Mouse (Mus musculus) forebrain, embryonic 13.5 days (tissue): ENCODE results near the gene Aqr. TPM values are rescaled to one million over a fixed set of nuclear protein-coding genes. Genes with fewer than 3 reads are reported as not detected.

Experiments
- ATAC-seq: fragments of 200-750 bp; cut with Nextera tagmentation; 2 replicates; pipeline ENCODE4 v1.8.0; 2017
- H3K27ac ChIP-seq: fragments of 300-500 bp; sonication (generic); 2 replicates; pipeline ENCODE4 v1.5.1; 2015; ENCODE audit warnings: inconsistent platforms, mild to moderate bottlenecking, moderate library complexity
- H3K27me3 ChIP-seq: fragments of 300-500 bp; sonication (generic); 2 replicates; pipeline ENCODE4 v1.6.1; 2015; ENCODE audit warnings: mild to moderate bottlenecking, inconsistent platforms
- H3K36me3 ChIP-seq: fragments of 300-500 bp; sonication (generic); 2 replicates; pipeline ENCODE4 v1.6.1; 2015; ENCODE audit warnings: mild to moderate bottlenecking, inconsistent platforms; ENCODE audit not compliant: poor library complexity, severe bottlenecking
- H3K4me1 ChIP-seq: fragments of 300-500 bp; sonication (generic); 2 replicates; pipeline ENCODE4 v1.6.1; 2015; ENCODE audit warnings: inconsistent platforms
- H3K4me2 ChIP-seq: fragments of 300-500 bp; sonication (generic); 2 replicates; pipeline ENCODE4 v1.6.1; 2015; ENCODE audit warnings: inconsistent platforms, mild to moderate bottlenecking, moderate library complexity
- H3K4me3 ChIP-seq: fragments of 300-500 bp; sonication (generic); 2 replicates; pipeline ENCODE4 v1.5.1; 2015; ENCODE audit warnings: mild to moderate bottlenecking, inconsistent platforms
- H3K9ac ChIP-seq: fragments of 300-500 bp; sonication (generic); 2 replicates; pipeline ENCODE4 v1.6.1; 2015; ENCODE audit warnings: mild to moderate bottlenecking, inconsistent platforms
- H3K9me3 ChIP-seq: fragments of 300-500 bp; sonication (generic); replicated peaks from 2 replicates; pipeline ENCODE4 v1.6.1; 2016; ENCODE audit warnings: inconsistent platforms
- WGBS: fragments of 180-500 bp; shearing (Covaris S2); methylation state at CpG from one replicate; pipeline ENCODE4 v1.1.7; 2015; 5-methylcytosine and 5-hydroxymethylcytosine counted together
- polyA plus RNA-seq: library from polyadenylated mRNA; unstranded; fragments of >200 nt; fragmentation: Nextera tagmentation; extraction: Ambion mirVana; gene quantifications from 2 replicates; pipeline ENCODE4 v1.2.1, GENCODE M21; 2015

Gene Aqr
- polyA plus RNA-seq, 1 experiment from 2014 or later, result 52.1 TPM

DNA sequence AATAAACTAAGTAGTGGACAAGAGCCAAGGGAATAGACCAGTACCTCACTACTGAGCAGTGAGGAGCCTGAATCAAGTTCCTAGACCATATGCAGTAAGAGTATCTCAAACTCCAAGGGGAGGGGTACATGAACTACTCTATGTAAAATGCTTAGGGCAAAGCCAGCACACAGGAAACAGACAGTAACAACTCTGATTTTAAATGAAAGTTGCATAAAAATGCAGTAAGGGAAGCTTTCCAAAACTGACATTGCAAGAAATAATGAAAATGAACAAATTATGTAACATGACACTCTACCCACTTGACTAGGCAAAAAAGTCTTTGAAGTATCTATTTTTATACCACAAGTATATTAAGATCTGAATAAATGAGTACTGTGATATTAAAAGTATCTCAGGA is 19.0 kb downstream of the Aqr start:
- Histone ChIP-seq H3K27me3 (no peaks in the 10 kb centered on the region), H3K9ac (no peak overlapping the region), H3K4me3 (no peak overlapping the region), H3K4me1 (no peaks in the 10 kb centered on the region), H3K9me3 (no peaks in the 10 kb centered on the region), H3K27ac (no peak overlapping the region), H3K36me3 (peaks cover 56% of the 10 kb centered on the region), H3K4me2 (no peak overlapping the region)
- no peak for ATAC-seq

DNA sequence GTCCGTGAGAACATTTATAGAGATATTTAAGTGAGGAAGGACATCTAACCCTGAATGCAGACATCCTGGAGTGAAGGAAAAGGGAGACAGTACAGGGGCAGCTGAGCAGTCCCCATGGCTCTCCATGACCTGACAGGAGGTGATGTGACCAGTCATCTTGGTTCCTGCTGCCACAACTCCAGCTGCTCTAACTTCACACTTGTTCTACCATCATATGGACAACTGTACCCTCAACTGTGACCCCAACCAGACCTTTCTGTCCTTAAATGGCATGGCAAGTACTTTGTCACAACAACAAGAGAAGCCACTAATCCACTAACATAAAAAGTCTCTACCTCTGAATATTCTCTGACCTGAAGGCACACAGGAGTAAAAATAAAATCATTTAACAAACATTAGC is 24.8 kb downstream of the Aqr start:
- no peaks in the 10 kb centered on the region for H3K4me1 ChIP-seq
- H3K27me3 ChIP-seq, result no peaks in the 10 kb centered on the region
- H3K9ac ChIP-seq, result no peak overlapping the region
- no peak overlapping the region for H3K27ac ChIP-seq
- H3K9me3 ChIP-seq, result no peaks in the 10 kb centered on the region
- no peak for ATAC-seq
- WGBS, result 96% methylated on average over 1 of the region's 1 CpGs
- H3K4me2 ChIP-seq, result no peak overlapping the region
- H3K4me3 ChIP-seq, result no peak overlapping the region
- H3K36me3 ChIP-seq, result peaks cover 69% of the 10 kb centered on the region

DNA sequence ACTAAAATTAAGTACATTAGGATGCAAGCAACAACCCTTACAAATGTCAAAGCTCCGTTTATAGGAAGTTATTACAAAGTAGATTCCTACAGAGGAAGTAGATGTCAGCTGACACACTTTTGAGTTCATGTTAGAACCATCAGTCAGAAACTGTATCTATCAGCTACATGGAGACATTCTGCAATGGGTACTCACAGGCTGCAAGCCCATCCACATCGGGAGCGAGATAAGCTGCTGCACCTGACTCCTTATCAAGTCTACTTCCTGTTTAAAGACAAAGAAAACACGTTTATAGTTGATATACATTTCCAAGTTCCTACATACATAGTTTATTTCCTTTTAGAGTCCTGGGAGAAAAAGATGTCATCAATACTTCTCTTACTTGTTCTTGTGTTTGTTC is 29.5 kb downstream of the Aqr start:
- Histone ChIP-seq H3K36me3 (peaks cover 76% of the 10 kb centered on the region), H3K27ac (no peak overlapping the region), H3K4me1 (no peaks in the 10 kb centered on the region), H3K4me3 (no peak overlapping the region), H3K27me3 (no peaks in the 10 kb centered on the region), H3K4me2 (no peak overlapping the region), H3K9ac (no peak overlapping the region), H3K9me3 (no peaks in the 10 kb centered on the region)
- no peak for ATAC-seq
- WGBS, result 88% methylated on average over 4 of the region's 4 CpGs

DNA sequence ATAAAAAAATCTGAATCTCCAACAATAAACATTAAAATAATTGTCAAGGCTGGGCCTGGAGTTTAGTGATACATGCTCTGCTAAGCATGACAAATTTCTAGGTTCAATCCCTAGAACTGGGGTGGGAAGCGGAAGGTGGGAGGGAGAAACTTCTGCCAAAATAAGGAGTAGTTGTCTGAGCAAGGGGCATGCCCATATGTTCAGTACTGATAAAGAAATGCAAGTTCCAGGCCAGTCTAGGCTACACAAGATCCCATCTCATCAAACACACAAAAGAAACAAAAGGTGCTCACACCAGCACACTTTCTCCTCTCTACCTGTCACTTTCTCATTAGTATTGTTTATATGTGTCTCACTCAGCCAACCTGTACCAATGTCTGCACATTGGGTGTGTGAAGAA is 30.2 kb downstream of the Aqr start:
- ATAC-seq, result no peak
- H3K27me3 ChIP-seq, result no peaks in the 10 kb centered on the region
- 100% methylated on average over 1 of the region's 1 CpGs for WGBS
- H3K9ac ChIP-seq, result no peak overlapping the region
- peaks cover 71% of the 10 kb centered on the region for H3K36me3 ChIP-seq
- no peak overlapping the region for H3K4me2 ChIP-seq
- H3K4me3 ChIP-seq, result no peak overlapping the region
- H3K9me3 ChIP-seq, result no peaks in the 10 kb centered on the region
- H3K27ac ChIP-seq, result no peak overlapping the region
- no peaks in the 10 kb centered on the region for H3K4me1 ChIP-seq

DNA sequence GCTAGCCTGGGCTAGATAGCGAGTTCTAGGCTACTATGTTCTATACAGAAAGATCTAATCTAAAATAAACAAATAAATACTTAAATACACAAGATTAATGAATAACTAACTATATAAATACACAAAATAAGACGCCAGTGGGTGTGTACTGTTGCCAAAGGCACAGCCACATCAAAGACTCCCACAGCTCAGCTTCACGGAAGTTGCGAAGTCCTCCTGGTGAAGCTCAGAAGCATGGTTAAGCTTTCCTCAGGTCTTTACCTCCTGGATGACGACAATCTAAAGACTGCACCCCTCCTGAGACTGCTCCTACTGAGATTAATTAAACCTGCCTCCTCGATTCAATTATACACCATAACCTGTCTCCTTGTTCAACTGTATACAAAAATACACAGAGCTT is 33.6 kb downstream of the Aqr start:
- Histone ChIP-seq H3K4me3 (no peak overlapping the region), H3K27ac (no peak overlapping the region), H3K4me1 (no peaks in the 10 kb centered on the region), H3K4me2 (no peak overlapping the region), H3K36me3 (peaks cover 80% of the 10 kb centered on the region), H3K9me3 (no peaks in the 10 kb centered on the region), H3K27me3 (no peaks in the 10 kb centered on the region), H3K9ac (no peak overlapping the region)
- no peak for ATAC-seq
- WGBS, result 92% methylated on average over 6 of the region's 6 CpGs

DNA sequence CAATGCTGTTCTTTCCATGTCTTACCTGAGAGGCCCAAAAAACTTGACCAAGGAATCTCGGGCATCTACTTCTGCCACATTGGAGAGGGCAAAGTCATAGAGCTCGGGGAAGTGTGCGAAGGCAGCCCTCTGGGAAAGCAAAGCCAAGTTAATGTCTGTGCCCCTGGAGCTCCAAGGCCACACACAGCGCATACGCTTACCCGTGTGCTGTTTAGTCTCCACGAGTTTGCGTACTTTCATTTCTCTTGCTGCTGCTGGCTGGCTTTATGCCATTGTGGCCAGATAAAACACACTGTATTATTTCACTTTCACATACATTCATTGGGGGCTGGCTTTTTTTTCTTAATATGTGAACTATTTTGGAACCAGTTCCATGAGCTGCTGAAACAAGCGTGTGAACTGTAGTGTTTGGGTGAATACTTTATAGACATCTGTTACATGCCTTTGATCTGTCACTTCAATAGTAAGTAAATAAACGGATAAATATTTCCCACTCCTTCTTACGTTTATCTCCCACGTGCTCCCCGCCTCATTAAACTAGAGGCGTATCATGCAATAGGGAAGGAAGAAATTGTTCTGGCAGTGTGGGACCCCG is 39.9 kb downstream of the Aqr start:
- H3K9me3 ChIP-seq, result no peaks in the 10 kb centered on the region
- H3K4me1 ChIP-seq, result no peaks in the 10 kb centered on the region
- no peak overlapping the region for H3K4me2 ChIP-seq
- H3K27me3 ChIP-seq, result no peaks in the 10 kb centered on the region
- no peak overlapping the region for H3K27ac ChIP-seq
- H3K4me3 ChIP-seq, result no peak overlapping the region
- 91% methylated on average over 15 of the region's 15 CpGs for WGBS
- H3K9ac ChIP-seq, result no peak overlapping the region
- no peak for ATAC-seq
- H3K36me3 ChIP-seq, result peaks cover 75% of the 10 kb centered on the region

DNA sequence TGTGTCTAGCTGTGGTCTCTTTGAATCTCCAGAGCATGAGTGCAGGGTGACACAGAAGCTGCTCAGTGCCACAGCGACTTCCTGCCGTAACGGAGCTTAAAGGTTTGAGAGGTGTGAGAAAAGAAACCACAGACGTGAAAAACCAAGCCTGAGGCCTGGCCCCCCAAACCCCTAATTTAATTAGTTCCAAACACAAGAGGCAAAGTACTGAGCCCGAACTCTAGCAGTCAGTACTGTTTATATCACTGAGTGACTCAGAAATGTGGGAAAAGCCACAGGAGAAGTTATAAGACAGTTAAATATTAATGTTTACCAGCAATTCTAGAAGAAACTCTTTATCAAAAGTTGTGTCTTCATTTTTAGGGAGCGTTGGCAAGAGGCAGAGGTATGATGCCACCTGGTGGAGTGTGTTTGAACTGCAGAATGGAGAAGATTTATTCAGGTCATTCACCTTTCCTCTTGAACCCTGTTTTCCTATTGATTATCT is 41.5 kb downstream of the Aqr start:
- WGBS, result 75% methylated on average over 6 of the region's 6 CpGs
- ATAC-seq, result no peak
- Histone ChIP-seq H3K27ac (no peak overlapping the region), H3K4me3 (no peak overlapping the region), H3K9ac (no peak overlapping the region), H3K4me2 (no peak overlapping the region), H3K36me3 (peaks cover 80% of the 10 kb centered on the region), H3K9me3 (no peaks in the 10 kb centered on the region), H3K4me1 (no peaks in the 10 kb centered on the region), H3K27me3 (no peaks in the 10 kb centered on the region)

DNA sequence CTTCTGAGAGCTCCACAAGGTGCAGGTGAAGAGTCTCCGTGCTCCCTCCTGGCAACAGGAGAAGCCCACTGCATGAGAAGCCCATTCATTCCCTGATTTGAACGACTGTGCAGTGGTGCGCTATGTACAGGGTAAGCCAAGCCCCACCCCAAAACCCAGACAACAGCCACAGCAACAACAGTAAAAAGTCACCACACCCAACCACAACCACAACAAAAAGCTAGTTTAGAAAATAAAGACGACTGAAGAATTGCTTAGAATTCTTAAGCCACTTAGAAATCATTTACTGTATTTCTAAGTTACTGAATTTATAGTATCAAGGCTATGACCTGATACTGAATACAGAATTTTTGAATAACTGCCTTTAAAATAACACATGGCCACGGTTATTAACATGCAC is 41.9 kb downstream of the Aqr start:
- no peak for ATAC-seq
- Histone ChIP-seq H3K9ac (no peak overlapping the region), H3K27me3 (no peaks in the 10 kb centered on the region), H3K36me3 (peaks cover 80% of the 10 kb centered on the region), H3K4me2 (no peak overlapping the region), H3K4me3 (no peak overlapping the region), H3K4me1 (no peaks in the 10 kb centered on the region), H3K27ac (no peak overlapping the region), H3K9me3 (no peaks in the 10 kb centered on the region)
- 93% methylated on average over 5 of the region's 5 CpGs for WGBS

DNA sequence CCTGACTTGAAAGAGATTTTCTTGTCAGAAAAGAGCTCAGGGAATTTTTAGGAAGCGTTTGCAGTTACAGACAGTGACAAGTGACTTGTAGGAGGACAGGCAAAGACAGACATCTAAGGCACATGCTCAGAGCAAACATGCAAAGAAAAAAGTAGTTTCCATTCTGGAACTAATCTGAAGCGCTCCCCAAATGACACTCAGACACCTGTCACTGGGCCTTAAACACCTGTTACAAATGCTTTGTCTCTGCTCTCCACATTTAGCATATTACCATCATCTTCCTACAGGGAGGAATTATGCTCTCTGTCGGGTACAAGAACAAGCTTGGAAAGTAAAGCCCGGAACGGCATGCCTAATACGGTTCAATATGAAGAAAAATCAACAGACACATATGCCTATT is 43.0 kb downstream of the Aqr start:
- no peaks in the 10 kb centered on the region for H3K4me1 ChIP-seq
- H3K4me2 ChIP-seq, result no peak overlapping the region
- H3K9ac ChIP-seq, result no peak overlapping the region
- ATAC-seq, result no peak
- no peak overlapping the region for H3K4me3 ChIP-seq
- WGBS, result 79% methylated on average over 6 of the region's 6 CpGs
- peaks cover 82% of the 10 kb centered on the region for H3K36me3 ChIP-seq
- no peaks in the 10 kb centered on the region for H3K9me3 ChIP-seq
- no peaks in the 10 kb centered on the region for H3K27me3 ChIP-seq
- peak overlapping the region; percentile 25; the same call in 1 of the 2 replicates for H3K27ac ChIP-seq

DNA sequence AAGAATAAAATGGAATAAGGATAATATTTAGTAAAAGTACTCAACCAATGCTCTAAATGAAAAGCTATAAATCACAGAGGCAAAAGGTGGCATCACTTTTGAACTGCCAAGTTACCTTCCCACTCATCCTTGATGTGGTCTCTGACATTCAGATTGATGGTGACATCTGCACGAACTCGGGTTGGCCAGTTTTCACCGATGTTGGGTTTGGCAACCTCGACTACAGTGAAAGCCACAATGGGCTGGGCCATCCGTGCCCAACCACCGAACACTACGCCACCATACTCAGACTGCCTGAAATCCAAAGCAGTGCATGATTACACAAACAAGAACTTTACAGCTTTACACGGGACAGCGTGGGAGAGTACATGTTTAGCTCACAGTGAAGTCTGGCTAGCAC is 50.1 kb downstream of the Aqr start:
- H3K4me3 ChIP-seq, result no peak overlapping the region
- no peaks in the 10 kb centered on the region for H3K27me3 ChIP-seq
- no peak for ATAC-seq
- H3K27ac ChIP-seq, result no peak overlapping the region
- 96% methylated on average over 9 of the region's 9 CpGs for WGBS
- no peaks in the 10 kb centered on the region for H3K9me3 ChIP-seq
- H3K4me1 ChIP-seq, result no peaks in the 10 kb centered on the region
- H3K36me3 ChIP-seq, result peaks cover 82% of the 10 kb centered on the region
- no peak overlapping the region for H3K9ac ChIP-seq
- H3K4me2 ChIP-seq, result no peak overlapping the region

DNA sequence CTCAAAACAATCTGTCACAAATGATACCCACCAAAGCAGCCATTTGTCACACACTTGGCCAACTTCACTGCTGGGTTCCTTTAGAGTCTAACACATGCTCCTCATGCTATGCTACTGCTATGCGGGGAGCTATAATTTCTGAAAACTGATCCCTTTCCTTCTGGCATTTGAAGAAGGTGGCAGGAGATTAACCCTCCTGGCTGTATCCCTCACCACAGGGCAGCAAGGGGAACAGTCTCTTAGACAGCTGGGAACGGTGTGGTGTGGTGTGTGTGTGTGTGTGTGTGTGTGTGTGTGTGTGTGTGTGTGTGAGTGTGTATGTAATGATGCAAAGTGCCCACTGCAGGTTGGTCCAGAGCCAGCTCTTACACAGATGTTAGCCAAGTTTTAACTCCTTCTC is 51.0 kb downstream of the Aqr start:
- Histone ChIP-seq H3K27me3 (no peaks in the 10 kb centered on the region), H3K36me3 (peaks cover 81% of the 10 kb centered on the region), H3K4me3 (no peak overlapping the region), H3K27ac (no peak overlapping the region), H3K4me1 (no peaks in the 10 kb centered on the region), H3K9me3 (no peaks in the 10 kb centered on the region), H3K4me2 (no peak overlapping the region), H3K9ac (no peak overlapping the region)
- no peak for ATAC-seq
- 89% methylated on average over 2 of the region's 2 CpGs for WGBS

DNA sequence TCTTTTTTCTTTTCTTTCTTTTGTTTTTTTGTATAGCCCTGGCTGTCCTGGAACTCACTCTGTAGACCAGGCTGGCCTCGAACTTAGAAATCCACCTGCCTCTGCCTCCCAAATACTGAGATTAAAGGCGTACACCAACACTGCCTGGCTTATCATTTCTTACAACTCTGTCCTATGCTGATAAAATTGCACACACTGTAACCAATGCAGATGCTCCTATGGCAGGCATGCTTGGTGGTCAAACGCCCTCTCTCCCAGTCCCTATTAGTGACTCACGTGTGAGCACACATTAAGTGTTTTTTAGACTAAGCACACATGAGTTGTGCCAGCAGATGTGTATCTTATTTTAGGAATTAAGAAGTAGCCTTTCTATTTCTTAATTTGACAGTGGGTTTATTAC is 53.5 kb downstream of the Aqr start:
- WGBS, result 96% methylated on average over 4 of the region's 4 CpGs
- H3K4me2 ChIP-seq, result no peak overlapping the region

DNA sequence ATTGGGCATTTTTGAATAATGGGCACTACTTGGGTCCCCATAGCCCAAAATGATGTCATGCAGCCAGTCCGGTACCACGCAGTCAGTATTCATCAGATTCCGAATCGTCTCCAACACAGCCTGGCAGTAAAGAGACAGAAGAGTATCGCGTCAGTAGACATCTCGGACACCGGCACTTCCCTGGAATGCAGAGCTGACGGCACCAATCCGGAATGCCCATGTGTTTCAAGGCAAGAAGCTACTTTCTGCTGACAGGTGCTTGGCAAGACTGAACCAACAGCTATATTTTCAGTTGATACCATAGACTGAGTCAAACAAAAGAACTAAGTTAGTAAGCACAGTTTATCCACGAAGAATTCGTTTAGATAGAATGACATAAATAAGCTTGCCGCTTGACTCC is 56.2 kb downstream of the Aqr start:
- H3K36me3 ChIP-seq, result peaks cover 74% of the 10 kb centered on the region
- WGBS, result 96% methylated on average over 13 of the region's 13 CpGs

More for the DNA sequence above, 53.5 kb downstream of the Aqr start:
- Histone ChIP-seq H3K9me3 (no peaks in the 10 kb centered on the region), H3K4me3 (no peak overlapping the region), H3K36me3 (peaks cover 83% of the 10 kb centered on the region), H3K4me1 (no peaks in the 10 kb centered on the region), H3K27me3 (no peaks in the 10 kb centered on the region), H3K9ac (no peak overlapping the region), H3K27ac (no peak overlapping the region)
- ATAC-seq, result no peak

More for the DNA sequence above, 56.2 kb downstream of the Aqr start:
- Histone ChIP-seq H3K4me1 (no peaks in the 10 kb centered on the region), H3K9me3 (no peaks in the 10 kb centered on the region), H3K4me2 (no peak overlapping the region), H3K4me3 (no peak overlapping the region), H3K27ac (no peak overlapping the region), H3K9ac (no peak overlapping the region), H3K27me3 (no peaks in the 10 kb centered on the region)
- no peak for ATAC-seq
